Mouse (Mus musculus) adrenal gland, adult 2 months (tissue): Measurements from ENCODE around the gene Rnd1. TPM values are rescaled to one million over a fixed set of nuclear protein-coding genes. Genes with fewer than 3 reads are reported as not detected.

ENCODE experiments used
- DNase-seq: peaks from one replicate; pipeline ENCODE4 v3.0.0; 2021
- polyA plus RNA-seq: library from polyadenylated mRNA; depleted of rRNA; stranded (reverse); fragments of >200 nt; gene quantifications from 2 replicates; pipeline ENCODE4 v1.2.3, GENCODE M21; 2012; rRNA removed
- total RNA-seq, 2 experiments: library from RNA; stranded (reverse); gene quantifications; 2 replicates each; pipeline ENCODE4 v1.2.3; 2021

Gene Rnd1
- total and polyA plus RNA-seq, 3 experiments: 3.0 to 4.0 (median 3.9) TPM

- DNase-seq: no peak
Measured at GRCm38 (mm10) chr15:98614551-98614950, 62.7 kb downstream of the Rnd1 start.

Other genes starting within 250 kb of the Rnd1 start
- not detected for gene Olfr282, start 246.2 kb downstream of the Rnd1 start, total RNA-seq
- not detected in 2 replicates for gene Olfr282, start 246.2 kb downstream of the Rnd1 start, polyA plus RNA-seq
- gene Olfr281, start 224.9 kb downstream of the Rnd1 start, total RNA-seq: not detected
- not detected in 2 replicates for gene Olfr281, start 224.9 kb downstream of the Rnd1 start, polyA plus RNA-seq
- not detected for gene OR5BS1P, start 207.6 kb downstream of the Rnd1 start, total RNA-seq
- gene OR5BS1P, start 207.6 kb downstream of the Rnd1 start, polyA plus RNA-seq: not detected in 2 replicates
- not detected for gene Lalba, start 194.7 kb downstream of the Rnd1 start, total RNA-seq
- not detected in 2 replicates for gene Lalba, start 194.7 kb downstream of the Rnd1 start, polyA plus RNA-seq
- gene Olfr279, start 185.1 kb downstream of the Rnd1 start, total RNA-seq: not detected
- gene Olfr279, start 185.1 kb downstream of the Rnd1 start, polyA plus RNA-seq: not detected in 2 replicates
- 10 to 100 TPM; 70.7 to 99.0 TPM for gene Kansl2, start 143.2 kb downstream of the Rnd1 start, total RNA-seq
- gene Kansl2, start 143.2 kb downstream of the Rnd1 start, polyA plus RNA-seq: 44.6 and 49.5 TPM in 2 replicates
- gene Ccnt1, start 106.5 kb downstream of the Rnd1 start, total RNA-seq: 10 to 100 TPM; 42.2 to 66.4 TPM
- 3.9 and 5.8 TPM in 2 replicates for gene Ccnt1, start 106.5 kb downstream of the Rnd1 start, polyA plus RNA-seq
- gene 4930415O20Rik, start 106.5 kb downstream of the Rnd1 start, total RNA-seq: under 1 TPM; 0.58 to 0.59 TPM
- 0.22 TPM in 1 of 2 replicates, not detected in the other for gene 4930415O20Rik, start 106.5 kb downstream of the Rnd1 start, polyA plus RNA-seq
- gene Adcy6, start 67.4 kb downstream of the Rnd1 start, total RNA-seq: 10 to 100 TPM; 35.5 to 67.1 TPM
- gene Adcy6, start 67.4 kb downstream of the Rnd1 start, polyA plus RNA-seq: 44.6 and 49.2 TPM in 2 replicates
- gene Cacnb3, start 46.6 kb downstream of the Rnd1 start, total RNA-seq: 10 to 100 TPM; 12.8 to 17.7 TPM
- gene Cacnb3, start 46.6 kb downstream of the Rnd1 start, polyA plus RNA-seq: 25.9 and 31.1 TPM in 2 replicates
- 10 to 100 TPM; 65.5 to 84.6 TPM for gene Ddx23, start 14.6 kb downstream of the Rnd1 start, total RNA-seq
- 25.6 and 27.7 TPM in 2 replicates for gene Ddx23, start 14.6 kb downstream of the Rnd1 start, polyA plus RNA-seq
- under 1 TPM; 0.32 to 0.62 TPM for gene Ccdc65, start 30.7 kb upstream of the Rnd1 start, total RNA-seq
- gene Ccdc65, start 30.7 kb upstream of the Rnd1 start, polyA plus RNA-seq: 0.11 and 0.23 TPM in 2 replicates
- 1 to 10 TPM; 4.9 to 9.3 TPM for gene Fkbp11, start 50.7 kb upstream of the Rnd1 start, total RNA-seq
- 8.4 and 10.0 TPM in 2 replicates for gene Fkbp11, start 50.7 kb upstream of the Rnd1 start, polyA plus RNA-seq
- gene Arf3, start 85.8 kb upstream of the Rnd1 start, total RNA-seq: 100 to 1,000 TPM; 130 to 136 TPM
- 82.4 and 106 TPM in 2 replicates for gene Arf3, start 85.8 kb upstream of the Rnd1 start, polyA plus RNA-seq
- 1 to 10 TPM in 1 of 2 experiments, under 1 TPM in 1; 0.84 to 2.2 TPM for gene Wnt10b, start 100.7 kb upstream of the Rnd1 start, total RNA-seq
- 0.45 and 2.2 TPM in 2 replicates for gene Wnt10b, start 100.7 kb upstream of the Rnd1 start, polyA plus RNA-seq
- gene Wnt1, start 112.4 kb upstream of the Rnd1 start, total RNA-seq: not detected
- gene Wnt1, start 112.4 kb upstream of the Rnd1 start, polyA plus RNA-seq: 0.08 TPM in 1 of 2 replicates, not detected in the other
- gene Ddn, start 132.0 kb upstream of the Rnd1 start, total RNA-seq: under 1 TPM in 1 of 2 experiments, not detected in 1; 0.35 TPM
- 0.03 and 0.08 TPM in 2 replicates for gene Ddn, start 132.0 kb upstream of the Rnd1 start, polyA plus RNA-seq
- gene Prkag1, start 154.1 kb upstream of the Rnd1 start, total RNA-seq: 10 to 100 TPM; 77.1 to 79.8 TPM
- 54.9 and 57.3 TPM in 2 replicates for gene Prkag1, start 154.1 kb upstream of the Rnd1 start, polyA plus RNA-seq
- 10 to 100 TPM; 36.8 to 58.2 TPM for gene Kmt2d, start 193.7 kb upstream of the Rnd1 start, total RNA-seq
- 21.0 and 22.3 TPM in 2 replicates for gene Kmt2d, start 193.7 kb upstream of the Rnd1 start, polyA plus RNA-seq
- gene Rhebl1, start 217.1 kb upstream of the Rnd1 start, total RNA-seq: 1 to 10 TPM in 1 of 2 experiments, under 1 TPM in 1; 0.69 to 3.6 TPM
- 1.3 and 2.0 TPM in 2 replicates for gene Rhebl1, start 217.1 kb upstream of the Rnd1 start, polyA plus RNA-seq
- 1 to 10 TPM; 2.3 to 3.5 TPM for gene Dhh, start 221.1 kb upstream of the Rnd1 start, total RNA-seq
- gene Dhh, start 221.1 kb upstream of the Rnd1 start, polyA plus RNA-seq: 3.1 and 3.8 TPM in 2 replicates
- gene Lmbr1l, start 240.8 kb upstream of the Rnd1 start, total RNA-seq: 10 to 100 TPM; 11.5 to 14.2 TPM
- 36.3 and 58.5 TPM in 2 replicates for gene Lmbr1l, start 240.8 kb upstream of the Rnd1 start, polyA plus RNA-seq